Mouse (Mus musculus): ENCODE measurements at regions not wholly inside any gene's neighbourhood (a gene's known extent, or its start where the extent isn't known, plus 50 kb on each side); places are given as distances from the start of the nearest gene placed in this dataset.

- TF ChIP-seq CTCF (IDR thresholded peaks at IDR 0.05; ENCODE audit: borderline replicate concordance, extremely low read depth, insufficient read depth, insufficient read length) (no peak), POLR2A (IDR thresholded peaks at IDR 0.05; ENCODE audit: borderline replicate concordance, extremely low read depth, insufficient read depth, insufficient read length, poor library complexity, severe bottlenecking) (no peak)
Observed at GRCm38 (mm10) chr2:144166102-144166750, 104.2 kb upstream of the Mgme1 start.

Data from brain, embryonic 14.5 days (tissue).